Mouse (Mus musculus) heart, adult 18-20 months (tissue): Measurements from ENCODE around the gene 4933436I01Rik. TPM values are rescaled to one million over a fixed set of nuclear protein-coding genes. Genes with fewer than 3 reads are reported as not detected.

ENCODE experiments used
- DNase-seq, 2 experiments: peaks; one replicate each; pipeline ENCODE4 v3.0.0; 2021 to 2022; ENCODE audit warnings: mixed read lengths in 1 of 2
- long read RNA-seq, 2 experiments: library from polyadenylated mRNA; stranded (forward); transcript quantifications; one replicate each; pipeline ENCODE4 v2.0.0; 2021
- total RNA-seq, 2 experiments: library from RNA; stranded (reverse); gene quantifications; 2 replicates each; pipeline ENCODE4 v1.2.3; 2021

4933436I01Rik gene
- total RNA-seq = not detected
- long read RNA-seq, experiment 1 = 0 reads
- long read RNA-seq, experiment 2 = 0 reads

GRCm38 (mm10) chrX:67921350-67921749 is at the start of gene 4933436I01Rik:
TSS of gene 4933436I01Rik (minus strand) at chrX:67921450.
- no peak for DNase-seq

- DNase-seq = peak; percentile 3 to 5
These were observed 3.7 kb upstream of the 4933436I01Rik start for GRCm38 (mm10) chrX:67924769-67925470.

- no peak for DNase-seq
These were observed 37.8 kb downstream of the 4933436I01Rik start for GRCm38 (mm10) chrX:67883406-67883805.

Other genes starting within 250 kb of the 4933436I01Rik start
- gene Gm1140, start 227.9 kb downstream of the 4933436I01Rik start, total RNA-seq = not detected
- not detected for gene Gm14692, start 225.8 kb downstream of the 4933436I01Rik start, total RNA-seq